Mouse (Mus musculus) liver, postnatal 0 days (tissue): ENCODE measurements at regions not wholly inside any gene's neighbourhood (a gene's known extent, or its start where the extent isn't known, plus 50 kb on each side); places are given as distances from the start of the nearest gene placed in this dataset.
"Not testable (repeated sequence)": the region's sequence is repeated elsewhere in the genome, so short reads cannot be mapped to it uniquely, and the experiment has no call there.

Source experiments
- ATAC-seq: fragments of 200-750 bp; cut with Nextera tagmentation; 2 replicates; pipeline ENCODE4 v1.8.0; 2017; ENCODE audit warnings: mild to moderate bottlenecking, moderate library complexity
- DNase-seq: peaks from one replicate; pipeline ENCODE4 v3.0.0-alpha.2; 2016
- H3K27ac ChIP-seq: fragments of 300-500 bp; sonication (generic); 2 replicates; pipeline ENCODE4 v1.5.1; 2014; ENCODE audit warnings: antibody characterized with exemption, moderate library complexity, mild to moderate bottlenecking, low read depth
- H3K27me3 ChIP-seq: fragments of 300-500 bp; sonication (generic); 2 replicates; pipeline ENCODE4 v1.6.1; 2014; ENCODE audit warnings: low read length, control low read depth, mixed read lengths; ENCODE audit not compliant: insufficient read depth
- H3K36me3 ChIP-seq: fragments of 300-500 bp; sonication (generic); replicated peaks from 2 replicates; pipeline ENCODE4 v1.6.1; 2014; ENCODE audit warnings: mild to moderate bottlenecking, control low read depth, low read length, moderate library complexity, mixed read lengths; ENCODE audit not compliant: insufficient read depth
- H3K4me1 ChIP-seq: fragments of 300-500 bp; sonication (generic); 2 replicates; pipeline ENCODE4 v1.6.1; 2014; ENCODE audit warnings: antibody characterized with exemption, mild to moderate bottlenecking, control low read depth; ENCODE audit not compliant: insufficient read depth
- H3K4me2 ChIP-seq: fragments of 300-500 bp; sonication (generic); 2 replicates; pipeline ENCODE4 v1.6.1; 2014; ENCODE audit warnings: low read depth, mild to moderate bottlenecking, low read length, moderate library complexity, mixed read lengths
- H3K4me3 ChIP-seq: fragments of 300-500 bp; sonication (generic); 2 replicates; pipeline ENCODE4 v1.5.1; 2014; ENCODE audit warnings: low read depth, low read length
- H3K9ac ChIP-seq: fragments of 300-500 bp; sonication (generic); replicated peaks from 2 replicates; pipeline ENCODE4 v1.6.1; 2014; ENCODE audit warnings: mild to moderate bottlenecking, moderate library complexity
- H3K9me3 ChIP-seq: fragments of 300-500 bp; sonication (generic); 2 replicates; pipeline ENCODE4 v1.6.1; 2016; ENCODE audit warnings: mild to moderate bottlenecking, control low read depth, low read length, mixed read lengths
- WGBS: fragments of 180-500 bp; shearing (Covaris S2); extraction: QIAGEN DNeasy Blood & Tissue Kit; methylation state at CpG from one replicate; pipeline ENCODE4 v1.1.7; 2014; ENCODE audit not compliant: insufficient replicate concordance; 5-methylcytosine and 5-hydroxymethylcytosine counted together

DNA sequence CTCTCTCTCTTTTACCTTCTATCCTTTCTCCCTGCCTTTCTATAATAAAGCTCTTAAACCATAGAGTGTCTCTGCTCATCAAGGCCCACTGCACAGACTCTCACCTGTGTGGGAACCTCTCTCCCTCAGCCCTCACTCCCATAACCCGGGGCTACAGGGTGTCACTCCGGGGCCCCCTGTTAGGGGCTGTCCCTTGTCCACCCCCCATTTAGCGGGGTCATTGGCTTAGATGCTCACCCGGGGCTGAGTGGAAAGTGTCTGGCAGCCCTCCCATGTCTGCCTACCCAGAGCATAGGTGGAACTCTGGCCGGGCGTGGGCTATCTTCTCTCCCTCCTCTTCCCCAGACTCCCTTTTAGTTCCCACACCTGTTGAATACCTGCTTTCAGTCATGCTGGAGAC, 116.4 kb downstream of the Zfp993 start:
- WGBS = 70% methylated on average over 6 of the region's 6 CpGs

DNA sequence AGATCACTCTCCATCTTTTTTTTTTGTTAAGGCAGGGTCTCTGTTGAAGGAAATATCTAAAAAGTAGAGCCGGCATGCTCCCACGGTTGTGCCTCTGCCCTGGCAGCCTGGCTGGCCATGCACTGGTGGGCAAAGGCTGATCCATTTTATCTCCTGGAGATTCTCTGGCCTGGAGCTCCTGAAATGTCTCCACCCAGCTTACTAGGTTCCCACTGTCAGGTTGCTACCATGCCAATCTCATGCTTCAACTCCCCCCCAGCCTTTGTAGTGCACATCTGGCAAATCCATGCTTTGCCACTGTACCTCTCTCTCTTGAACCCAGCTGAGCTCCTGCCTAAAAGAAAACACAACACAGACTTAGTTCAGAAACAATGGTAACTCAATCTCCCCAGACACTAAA, 129.0 kb downstream of the Zfp993 start:
- WGBS = 80% methylated on average over 2 of the region's 2 CpGs
- not testable (repeated sequence) for H3K27ac ChIP-seq, H3K4me3 ChIP-seq, H3K4me2 ChIP-seq, H3K36me3 ChIP-seq, H3K27me3 ChIP-seq, H3K9me3 ChIP-seq, H3K4me1 ChIP-seq, ATAC-seq, H3K9ac ChIP-seq
- peak; percentile 12 for DNase-seq

More for the DNA sequence above, 116.4 kb downstream of the Zfp993 start:
- H3K9ac ChIP-seq, H3K4me1 ChIP-seq, ATAC-seq, H3K27me3 ChIP-seq, H3K27ac ChIP-seq, H3K9me3 ChIP-seq, H3K4me3 ChIP-seq, H3K36me3 ChIP-seq, H3K4me2 ChIP-seq: not testable (repeated sequence)
- peak; percentile 12 for DNase-seq

DNA sequence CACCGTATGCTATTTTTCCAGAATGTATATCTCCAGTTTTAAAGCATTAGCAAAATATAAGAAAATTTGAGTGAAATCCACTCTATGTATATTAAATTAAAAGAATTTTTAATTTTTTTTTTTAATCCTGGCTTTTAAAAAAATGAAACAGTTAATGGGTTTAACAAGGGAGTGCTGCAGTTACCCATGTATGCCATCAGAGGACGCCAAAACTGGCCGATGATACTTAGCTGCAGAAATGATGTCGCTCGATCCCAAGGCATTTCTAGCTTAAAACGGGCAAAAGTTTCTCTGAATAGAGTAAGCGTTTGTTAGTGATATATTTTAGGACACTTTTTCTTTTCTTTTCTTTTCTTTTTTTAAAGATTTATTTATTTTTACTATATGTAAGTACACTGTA, 129.9 kb downstream of the Zfp993 start:
- H3K27me3 ChIP-seq, H3K27ac ChIP-seq, H3K4me2 ChIP-seq, H3K4me3 ChIP-seq, H3K9ac ChIP-seq, H3K36me3 ChIP-seq, H3K9me3 ChIP-seq, H3K4me1 ChIP-seq, ATAC-seq: not testable (repeated sequence)
- WGBS = 77% methylated on average over 7 of the region's 7 CpGs
- peak; percentile 12 for DNase-seq

DNA sequence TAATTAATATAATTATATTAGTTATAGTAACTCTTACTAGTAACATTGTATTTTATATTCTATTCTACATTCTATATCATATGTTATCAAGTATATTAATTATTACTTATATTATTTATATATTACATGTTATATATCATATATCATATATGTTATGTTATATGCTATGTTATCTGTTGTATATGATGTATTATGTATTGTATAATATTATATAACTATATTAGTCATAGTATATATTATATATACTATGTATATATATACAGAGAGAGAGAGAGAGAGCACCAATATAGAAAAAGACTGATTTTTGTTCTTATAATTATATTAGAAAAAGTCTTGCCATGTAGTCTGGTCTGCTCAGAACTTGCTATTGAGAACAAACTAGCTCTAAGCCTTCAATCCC, 133.0 kb downstream of the Zfp993 start:
- H3K27ac ChIP-seq, H3K36me3 ChIP-seq, DNase-seq, H3K9me3 ChIP-seq, H3K9ac ChIP-seq, H3K4me1 ChIP-seq, H3K27me3 ChIP-seq, H3K4me3 ChIP-seq, ATAC-seq, H3K4me2 ChIP-seq: not testable (repeated sequence)
